Mouse (Mus musculus) ES-E14 (cell line): ENCODE results near the gene Vwce. TPM values are rescaled to one million over a fixed set of nuclear protein-coding genes. Genes with fewer than 3 reads are reported as not detected.
A peak's percentile ranks its signal among the peaks of the same experiment; 100 is the strongest.

ENCODE experiments used
- DNase-seq: peaks from one replicate; pipeline ENCODE4 v3.0.0-alpha.2; 2013; ENCODE audit warnings: low read depth, low spot score
- H3K27ac ChIP-seq: 2 replicates; pipeline ENCODE4 v1.5.1; 2012; ENCODE audit warnings: low read depth, mild to moderate bottlenecking, low read length, moderate library complexity, mixed read lengths; ENCODE audit not compliant: poor library complexity, insufficient read depth, severe bottlenecking
- H3K36me3 ChIP-seq: 2 replicates; pipeline ENCODE4 v1.6.1; 2012; ENCODE audit warnings: mild to moderate bottlenecking, low read length, moderate library complexity, mixed read lengths; ENCODE audit not compliant: control insufficient read depth, poor library complexity, insufficient read depth, severe bottlenecking
- H3K4me1 ChIP-seq, 2 experiments: fragments of 150-350 bp in 1 of 2; sonication (generic) in 1 of 2; 2 replicates each; pipeline ENCODE4 v1.6.1; 2012; ENCODE audit warnings: low read length in 2 of 2, mild to moderate bottlenecking in 1 of 2, mixed read lengths in 1 of 2; ENCODE audit not compliant: control insufficient read depth in 2 of 2, insufficient read depth in 2 of 2, poor library complexity in 1 of 2
- H3K4me3 ChIP-seq, 2 experiments: fragments of 150-350 bp in 1 of 2; sonication (generic) in 1 of 2; 2 replicates each; pipeline ENCODE4 v1.5.1; 2012; ENCODE audit warnings: low read length in 2 of 2, low read depth in 1 of 2, mild to moderate bottlenecking in 1 of 2, mixed read lengths in 1 of 2; ENCODE audit not compliant: insufficient read depth in 1 of 2, poor library complexity in 1 of 2, severe bottlenecking in 1 of 2
- H3K9ac ChIP-seq: 2 replicates; pipeline ENCODE4 v1.6.1; 2012; ENCODE audit warnings: low read depth, mild to moderate bottlenecking, low read length, mixed read lengths; ENCODE audit not compliant: poor library complexity, insufficient read depth, severe bottlenecking
- H3K9me3 ChIP-seq: fragments of 150-350 bp; sonication (generic); 2 replicates; pipeline ENCODE4 v1.6.1; 2012; ENCODE audit warnings: low read depth, mild to moderate bottlenecking, low read length; ENCODE audit not compliant: control insufficient read depth, insufficient read depth
- CHD2 ChIP-seq: IDR thresholded peaks from 2 replicates; pipeline ENCODE4 v1.6.1; 2014; ENCODE audit warnings: mild to moderate bottlenecking, low read depth, low read length, inconsistent platforms
- HCFC1 ChIP-seq: IDR thresholded peaks from 2 replicates; pipeline ENCODE4 v1.6.1; 2012; ENCODE audit warnings: low read length, inconsistent platforms, borderline replicate concordance; ENCODE audit not compliant: insufficient read depth
- MAFK ChIP-seq: IDR thresholded peaks from 2 replicates; pipeline ENCODE4 v1.6.1; 2014; ENCODE audit warnings: mild to moderate bottlenecking, low read depth, low read length, inconsistent platforms; ENCODE audit not compliant: insufficient read depth
- ZC3H11A ChIP-seq: IDR thresholded peaks from 2 replicates; pipeline ENCODE4 v1.6.1; 2012; ENCODE audit warnings: low read depth, mild to moderate bottlenecking, inconsistent platforms, low read length, borderline replicate concordance
- ZNF384 ChIP-seq: IDR thresholded peaks from 2 replicates; pipeline ENCODE4 v1.6.1; 2012; ENCODE audit warnings: low read depth, low read length, inconsistent platforms
- in situ Hi-C, 2 experiments: fragments of 600-800 bp; cut with MboI; formaldehyde crosslinking; loops; one replicate each; pipeline ENCODE4 v1.15.1; 2025; ENCODE audit warnings: low sequenced_read_pairs in 2 of 2, inconsistent platforms in 1 of 2; ENCODE audit not compliant: unreplicated experiment in 2 of 2
- total RNA-seq: library from RNA; depleted of rRNA; stranded (reverse); fragments of 300-350 nt; gene quantifications from 2 replicates; pipeline ENCODE4 v1.2.3, GENCODE M21; 2012

Vwce gene
- total RNA-seq, 1 experiment = 0.49 TPM

DNA sequence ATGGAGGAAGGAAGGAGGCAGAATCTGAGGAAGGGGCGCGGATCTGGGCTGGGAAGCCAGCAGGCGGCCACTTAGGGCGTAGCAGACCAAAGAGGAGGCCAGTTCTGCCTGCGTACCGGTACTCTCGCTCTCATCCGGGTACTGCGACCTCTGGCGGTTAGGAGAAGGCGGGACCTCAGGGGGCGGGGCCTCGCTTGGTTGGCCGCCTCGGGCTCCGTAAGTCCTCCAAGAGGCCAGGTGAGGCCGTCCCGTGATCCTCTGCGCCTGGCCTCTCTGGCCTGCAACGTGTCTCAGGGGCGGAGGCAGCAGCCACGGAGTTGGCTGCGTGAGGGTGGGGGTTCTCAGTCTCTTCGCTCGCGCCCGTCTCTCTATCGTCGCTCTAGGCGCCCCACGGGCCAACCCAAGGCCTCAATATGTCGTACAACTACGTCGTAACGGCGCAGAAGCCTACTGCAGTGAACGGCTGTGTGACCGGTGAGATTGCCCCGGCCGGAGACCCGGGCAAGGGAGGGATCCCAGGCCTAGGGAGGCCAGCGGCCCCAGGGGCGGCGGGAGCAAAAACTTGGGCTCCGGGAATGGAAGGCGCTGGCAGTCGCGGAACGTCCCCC, 28.6 kb upstream of the Vwce start, which contains the start of the genes Ddb1 and Tkfc:
TSS of gene Ddb1 (plus strand) at position 35 of the 608 bp plus-strand sequence.
TSS of gene Tkfc (minus strand) at position 362 of the 608 bp plus-strand sequence.
- H3K27ac ChIP-seq = peak within 1 kb of the TSS; percentile 77
- TF ChIP-seq CHD2 (no peak), MAFK (0 out of 2 replicates have a peak, but pooled peaks have one; percentile 3), ZC3H11A (no peak), ZNF384 (no peak), HCFC1 (peak; percentile 64; the same call in 1 of the 2 replicates)
- no peaks in the 10 kb centered on the region for H3K9me3 ChIP-seq
- H3K36me3 ChIP-seq = peaks cover 26% of the 10 kb centered on the region
- H3K9ac ChIP-seq = peak within 1 kb of the TSS; percentile 99
- DNase-seq = peak; percentile 98
- peaks cover 12 to 21% of the 10 kb centered on the region in 2 experiments for H3K4me1 ChIP-seq
- in situ Hi-C loops = loop anchor here in 1 of 2 experiments (25.0 kb wide), 3 partner anchors 718 to 1693 kb away; partner anchors contain the start of genes B3gat3 and Incenp
- H3K4me3 ChIP-seq = peak within 1 kb of the TSS; percentile 87 to 96

DNA sequence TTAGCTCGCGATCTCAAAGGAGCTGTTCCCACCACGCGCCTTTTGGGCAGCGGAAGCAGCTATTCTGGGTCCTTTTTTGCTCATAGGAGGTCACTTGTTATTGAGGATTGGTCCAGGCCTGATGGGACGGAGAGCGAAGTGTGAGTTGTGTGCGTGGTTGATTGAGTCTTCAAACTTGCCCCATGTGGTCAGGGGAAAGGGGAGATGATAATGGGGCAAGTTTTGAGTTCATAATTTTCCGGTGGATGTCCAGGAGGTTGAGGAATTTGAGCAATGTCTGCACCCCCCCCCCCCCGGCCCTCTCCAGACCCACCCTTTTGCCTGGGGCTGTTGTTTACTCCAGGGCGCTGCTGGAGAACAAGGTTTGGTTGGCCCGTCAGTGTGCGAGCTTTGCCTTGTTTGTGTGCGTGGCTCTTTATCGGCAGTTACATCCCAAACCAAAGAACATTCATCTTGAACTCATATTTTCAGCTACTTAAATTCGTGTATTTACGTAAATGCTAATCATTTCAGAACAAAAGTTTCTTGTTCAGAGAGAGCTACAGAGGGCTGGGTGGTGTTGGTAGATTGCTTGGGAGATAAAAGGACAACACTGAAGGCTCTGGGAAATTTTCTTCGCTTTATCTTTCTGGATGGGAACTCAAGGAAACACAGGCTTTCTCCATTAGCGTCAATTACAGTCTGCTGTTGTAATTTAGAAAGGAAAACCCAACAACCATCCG, 28.0 kb upstream of the Vwce start:
- Histone ChIP-seq H3K36me3 (peaks cover 33% of the 10 kb centered on the region), H3K4me1 (peaks cover 12 to 21% of the 10 kb centered on the region in 2 experiments), H3K9me3 (no peaks in the 10 kb centered on the region), H3K4me3 (peak overlapping the region; percentile 87 to 96), H3K9ac (peak overlapping the region; percentile 99), H3K27ac (peak overlapping the region; percentile 77)
- peak; percentile 45 for DNase-seq
- in situ Hi-C loops = loop anchor here in 1 of 2 experiments (25.0 kb wide), 3 partner anchors 719 to 1694 kb away; partner anchors contain the start of genes B3gat3 and Incenp
- TF ChIP-seq CHD2 (no peak), MAFK (no peak), ZC3H11A (no peak), HCFC1 (no peak), ZNF384 (no peak)

- no peaks in the 10 kb centered on the region for H3K9me3 ChIP-seq
- in situ Hi-C loops = loop anchor here in 1 of 2 experiments (25.0 kb wide), 3 partner anchors 721 to 1696 kb away; partner anchors contain the start of genes B3gat3 and Incenp
- H3K36me3 ChIP-seq = peaks cover 57% of the 10 kb centered on the region
- peaks cover 4 to 11% of the 10 kb centered on the region in 2 experiments for H3K4me1 ChIP-seq
- DNase-seq = no peak
- H3K4me3 ChIP-seq = no peak overlapping the region
- no peak for TF ChIP-seq CHD2
- TF ChIP-seq MAFK = no peak
- no peak for TF ChIP-seq ZNF384
- TF ChIP-seq HCFC1 = no peak
- no peak for TF ChIP-seq ZC3H11A
- H3K9ac ChIP-seq = no peak overlapping the region
- no peak overlapping the region for H3K27ac ChIP-seq
Observed at GRCm38 (mm10) chr19:10608573-10609240, 25.3 kb upstream of the Vwce start.

DNA sequence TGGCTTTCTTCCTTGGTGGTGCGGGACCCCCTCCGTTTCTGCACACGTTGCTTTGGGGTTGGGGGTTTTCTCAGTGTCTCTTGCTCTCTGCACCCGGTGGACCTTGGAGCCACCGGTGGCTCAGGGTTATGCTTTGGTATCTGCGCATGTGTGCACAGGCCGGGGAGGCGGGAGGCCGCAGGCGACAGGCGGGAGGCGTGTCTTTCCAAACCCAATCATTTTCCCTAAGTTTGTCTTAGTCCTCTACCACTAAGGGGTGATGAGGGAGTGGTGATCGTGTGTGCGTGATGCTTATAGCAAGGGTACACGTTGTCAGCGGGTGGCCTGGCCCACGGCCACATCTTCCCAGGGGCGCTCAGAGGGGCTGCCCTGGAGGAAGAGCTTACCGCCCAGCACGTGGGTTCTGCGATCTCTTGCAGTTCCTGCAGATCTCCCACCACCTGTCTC, 882 bp downstream of the Vwce start:
- Histone ChIP-seq H3K4me3 (peak overlapping the region; percentile 16 to 66), H3K9ac (no peak overlapping the region), H3K27ac (no peak overlapping the region), H3K36me3 (no peaks in the 10 kb centered on the region), H3K4me1 (peaks cover 0 to 2% of the 10 kb centered on the region in 2 experiments; a peak in 1 of 4 replicates), H3K9me3 (no peaks in the 10 kb centered on the region)
- in situ Hi-C loops = no loop called here
- TF ChIP-seq HCFC1 (no peak), ZC3H11A (no peak)
- DNase-seq = no peak
